Mouse (Mus musculus) heart, embryonic 16.5 days (tissue): Measurements from ENCODE around the gene Kdelr3. TPM values are rescaled to one million over a fixed set of nuclear protein-coding genes. Genes with fewer than 3 reads are reported as not detected.

ENCODE experiments used
- ATAC-seq: fragments of 200-750 bp; cut with Nextera tagmentation; replicated peaks from 2 replicates; pipeline ENCODE4 v1.8.0; 2017; ENCODE audit warnings: moderate number of reproducible peaks; ENCODE audit not compliant: insufficient read depth, low FRiP score; ENCODE audit errors: extremely low read depth
- H3K27ac ChIP-seq: fragments of 300-500 bp; sonication (generic); 2 replicates; pipeline ENCODE4 v1.5.1; 2014; ENCODE audit warnings: mild to moderate bottlenecking, low read length, control low read depth, moderate library complexity
- H3K27me3 ChIP-seq: fragments of 300-500 bp; sonication (generic); 2 replicates; pipeline ENCODE4 v1.6.1; 2014; ENCODE audit warnings: low read length, mixed read lengths; ENCODE audit not compliant: control insufficient read depth, insufficient read depth
- H3K36me3 ChIP-seq: fragments of 300-500 bp; sonication (generic); 2 replicates; pipeline ENCODE4 v1.6.1; 2014; ENCODE audit not compliant: control insufficient read depth, insufficient read depth
- H3K4me1 ChIP-seq: fragments of 300-500 bp; sonication (generic); 2 replicates; pipeline ENCODE4 v1.6.1; 2014; ENCODE audit warnings: low read length, mixed read lengths; ENCODE audit not compliant: control insufficient read depth, insufficient read depth
- H3K4me2 ChIP-seq: fragments of 300-500 bp; sonication (generic); 2 replicates; pipeline ENCODE4 v1.6.1; 2014; ENCODE audit warnings: low read depth, mild to moderate bottlenecking, control low read depth, low read length
- H3K4me3 ChIP-seq: fragments of 300-500 bp; sonication (generic); 2 replicates; pipeline ENCODE4 v1.5.1; 2014; ENCODE audit warnings: mild to moderate bottlenecking, control low read depth, low read length
- H3K9ac ChIP-seq: fragments of 300-500 bp; sonication (generic); 2 replicates; pipeline ENCODE4 v1.6.1; 2014; ENCODE audit warnings: low read length, control low read depth
- H3K9me3 ChIP-seq: fragments of 300-500 bp; sonication (generic); replicated peaks from 2 replicates; pipeline ENCODE4 v1.6.1; 2016; ENCODE audit warnings: low read length; ENCODE audit not compliant: control insufficient read depth
- WGBS: fragments of 180-500 bp; shearing (Covaris S2); extraction: QIAGEN DNeasy Blood & Tissue Kit; methylation state at CpG from one replicate; pipeline ENCODE4 v1.1.7; 2014; 5-methylcytosine and 5-hydroxymethylcytosine counted together
- polyA plus RNA-seq: library from polyadenylated mRNA; unstranded; fragments of >200 nt; fragmentation: Nextera tagmentation; extraction: Ambion mirVana; gene quantifications from 2 replicates; pipeline ENCODE4 v1.2.1, GENCODE M21; 2015

Gene Kdelr3
- polyA plus RNA-seq, result 69.2 and 69.8 TPM in 2 replicates

DNA sequence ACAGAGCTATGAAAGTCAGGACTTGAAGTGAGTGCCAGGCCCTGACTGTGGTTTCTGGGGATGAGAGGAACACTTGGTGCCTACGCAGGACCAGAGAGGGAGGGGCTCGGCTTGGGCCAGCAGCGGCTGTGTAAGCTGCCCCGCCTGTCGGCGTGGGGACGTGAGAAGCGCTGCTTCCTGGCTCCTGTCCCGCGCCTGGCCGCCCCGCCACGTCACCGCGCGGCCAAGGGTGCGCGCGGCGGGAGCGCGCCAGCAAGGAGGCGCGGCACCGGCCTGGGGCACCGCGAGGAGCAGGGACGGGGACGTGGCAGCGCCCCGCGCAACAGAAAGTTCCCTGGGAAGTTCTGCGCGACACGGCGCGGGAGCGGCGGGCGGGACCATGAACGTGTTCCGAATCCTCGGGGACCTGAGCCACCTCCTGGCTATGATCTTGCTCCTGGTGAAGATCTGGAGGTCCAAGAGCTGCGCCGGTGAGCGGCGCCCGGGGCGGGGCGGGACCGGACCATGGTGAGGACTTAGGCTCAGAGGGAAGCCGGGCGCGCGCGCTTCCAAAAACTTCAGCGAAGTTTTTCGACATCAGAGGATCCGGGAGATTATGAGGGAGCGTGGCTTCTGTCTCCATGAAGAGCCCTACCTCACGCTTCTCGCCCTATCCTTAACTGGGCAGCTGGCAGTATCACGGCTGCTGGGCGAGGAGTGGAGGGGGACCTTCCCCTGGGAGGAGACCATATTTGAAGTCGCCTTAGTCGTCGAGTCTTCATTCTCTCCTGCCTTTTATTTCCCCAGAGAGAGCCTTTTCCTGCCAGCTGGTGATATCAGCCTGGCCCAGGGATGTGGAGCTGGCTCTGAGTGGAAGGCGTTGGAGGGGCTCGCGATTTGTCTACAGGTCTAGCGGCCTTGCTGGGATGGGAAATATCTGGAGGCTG lies at the start of gene Kdelr3:
Gene Kdelr3 (plus strand): TSS at position 241 of the 926 bp plus-strand sequence.
- Histone ChIP-seq H3K4me3 (peak within 1 kb of the TSS; percentile 65), H3K4me2 (peak within 1 kb of the TSS; percentile 81), H3K27ac (peak within 1 kb of the TSS; percentile 43), H3K4me1 (peaks cover 25% of the 10 kb centered on the region), H3K36me3 (no peaks in the 10 kb centered on the region), H3K9ac (peak within 1 kb of the TSS; percentile 86), H3K27me3 (peaks cover 17% of the 10 kb centered on the region), H3K9me3 (no peaks in the 10 kb centered on the region)
- under 1% methylated on average over 71 of the region's 71 CpGs for WGBS
- peak; percentile 78 for ATAC-seq

DNA sequence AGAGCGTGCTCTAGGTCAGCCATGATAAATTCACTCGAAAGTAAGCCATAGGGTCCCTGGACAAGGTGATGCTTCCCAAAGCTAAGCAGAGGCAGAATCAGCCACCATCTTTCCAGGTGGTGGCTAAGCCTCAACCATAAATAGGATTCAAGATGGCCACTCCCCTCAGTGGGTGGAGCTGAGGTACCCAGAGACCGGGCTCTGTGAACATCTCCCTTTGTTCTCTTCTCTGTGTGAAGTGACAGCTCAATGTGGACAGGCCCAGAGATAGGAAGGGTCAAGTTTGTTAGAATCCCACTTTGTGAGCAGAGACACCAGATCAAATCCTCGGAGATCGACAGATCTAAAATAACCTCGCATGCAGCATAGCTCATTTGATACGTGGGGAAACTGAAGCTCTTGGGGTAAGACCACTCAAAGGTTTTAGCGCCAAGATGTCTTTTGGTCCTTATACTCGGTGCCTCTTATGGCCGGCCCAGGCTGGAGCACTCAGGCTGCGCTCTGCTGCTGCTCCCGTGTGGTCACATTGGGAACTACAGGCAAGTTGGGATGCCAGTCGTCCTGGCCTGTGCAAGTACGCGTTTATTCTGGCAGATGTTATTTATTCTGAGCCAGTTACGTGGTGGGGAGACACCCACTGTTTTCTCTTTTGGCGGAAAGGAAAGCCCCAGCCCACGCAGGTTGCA lies 49.5 kb upstream of the Kdelr3 start:
- H3K27ac ChIP-seq, result no peak overlapping the region
- no peak overlapping the region for H3K4me2 ChIP-seq
- H3K27me3 ChIP-seq, result 0 out of 2 replicates have a peak, but pooled peaks cover 2% of the 10 kb centered on the region
- ATAC-seq, result peak; percentile 85
- H3K4me1 ChIP-seq, result no peaks in the 10 kb centered on the region; the same call in 1 of the 2 replicates
- no peaks in the 10 kb centered on the region for H3K36me3 ChIP-seq
- 5% methylated on average over 18 of the region's 18 CpGs for WGBS
- H3K9ac ChIP-seq, result no peak overlapping the region
- no peak overlapping the region for H3K4me3 ChIP-seq
- peaks cover 3% of the 10 kb centered on the region; the same call in 1 of the 2 replicates for H3K9me3 ChIP-seq

DNA sequence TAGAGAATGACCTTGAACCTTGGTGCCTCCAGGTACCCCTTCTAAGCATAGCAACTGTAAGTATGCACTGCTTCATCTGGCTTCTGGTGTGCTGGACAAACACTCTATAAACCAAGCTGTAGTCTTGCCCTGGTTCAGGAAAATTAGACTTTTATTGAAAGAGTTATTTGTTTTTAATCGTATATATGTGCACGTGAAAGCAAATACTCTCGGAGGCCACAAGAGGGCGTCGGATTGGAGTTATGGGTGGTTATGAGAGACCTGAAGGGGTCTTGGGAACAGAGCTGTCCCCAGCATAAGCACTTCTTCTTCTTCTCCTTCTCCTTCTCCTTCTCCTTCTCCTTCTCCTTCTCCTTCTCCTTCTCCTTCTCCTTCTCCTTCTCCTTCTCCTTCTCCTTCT lies 46.6 kb upstream of the Kdelr3 start:
- Histone ChIP-seq H3K27me3 (no peaks in the 10 kb centered on the region), H3K4me2 (no peak overlapping the region), H3K4me3 (no peak overlapping the region), H3K36me3 (no peaks in the 10 kb centered on the region), H3K9ac (no peak overlapping the region), H3K9me3 (peaks cover 3% of the 10 kb centered on the region; the same call in 1 of the 2 replicates), H3K4me1 (no peaks in the 10 kb centered on the region; the same call in 1 of the 2 replicates), H3K27ac (no peak overlapping the region)
- WGBS, result 61% methylated on average over 5 of the region's 5 CpGs
- no peak for ATAC-seq

DNA sequence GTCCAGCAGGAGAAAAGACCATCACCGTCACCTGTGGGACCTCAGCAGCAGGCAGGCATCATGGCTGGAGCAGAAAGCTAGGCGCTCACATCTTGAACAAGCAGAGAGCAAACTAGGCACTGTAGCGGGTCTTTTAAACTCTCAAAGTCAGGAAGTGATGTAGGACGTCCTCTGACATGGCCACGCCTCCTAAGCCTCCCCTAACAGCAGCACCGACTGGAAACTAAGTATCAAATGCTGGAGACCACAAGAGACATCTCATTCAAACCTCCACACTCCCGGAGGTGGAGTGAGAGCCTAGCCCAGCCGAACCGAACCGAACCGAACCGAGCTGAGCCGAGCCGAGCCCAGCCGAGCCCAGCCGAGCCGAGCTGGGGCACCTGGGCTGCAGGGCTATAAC lies 45.6 kb upstream of the Kdelr3 start:
- 23% methylated on average over 17 of the region's 17 CpGs for WGBS
- 0 out of 2 replicates have a peak overlapping the region, but pooled peaks have one; percentile 30 for H3K9ac ChIP-seq
- H3K4me3 ChIP-seq, result peak overlapping the region; percentile 27
- no peak overlapping the region for H3K27ac ChIP-seq
- H3K9me3 ChIP-seq, result peaks cover 3% of the 10 kb centered on the region
- no peaks in the 10 kb centered on the region for H3K36me3 ChIP-seq
- H3K27me3 ChIP-seq, result no peaks in the 10 kb centered on the region
- H3K4me1 ChIP-seq, result no peaks in the 10 kb centered on the region; the same call in 1 of the 2 replicates
- ATAC-seq, result no peak
- peak overlapping the region; percentile 43 for H3K4me2 ChIP-seq

DNA sequence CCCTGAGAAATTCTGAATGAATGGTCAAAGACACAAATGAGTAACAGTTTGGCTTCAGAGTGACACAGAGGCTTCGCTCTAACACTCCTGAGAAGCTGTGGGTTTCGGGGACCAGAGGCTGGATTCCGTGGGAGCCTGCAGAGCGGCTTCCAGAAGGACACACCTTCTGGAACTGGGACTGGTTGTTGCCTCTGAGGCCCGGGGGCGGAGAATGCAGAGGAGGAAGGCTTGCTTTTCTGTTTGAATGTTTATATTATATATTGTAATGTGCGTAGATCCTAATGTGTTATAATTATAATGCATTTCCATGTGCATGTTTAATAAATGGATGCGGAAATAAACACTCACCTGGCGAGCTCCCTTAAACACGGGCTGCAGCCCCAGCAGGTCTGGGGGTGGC lies 45.1 kb upstream of the Kdelr3 start:
- Histone ChIP-seq H3K4me1 (no peaks in the 10 kb centered on the region; the same call in 1 of the 2 replicates), H3K9ac (no peak overlapping the region), H3K36me3 (no peaks in the 10 kb centered on the region), H3K9me3 (peaks cover 3% of the 10 kb centered on the region), H3K4me3 (no peak overlapping the region), H3K27ac (no peak overlapping the region), H3K27me3 (no peaks in the 10 kb centered on the region), H3K4me2 (peak overlapping the region; percentile 43; the same call in 1 of the 2 replicates)
- WGBS, result 48% methylated on average over 10 of the region's 10 CpGs
- ATAC-seq, result no peak

DNA sequence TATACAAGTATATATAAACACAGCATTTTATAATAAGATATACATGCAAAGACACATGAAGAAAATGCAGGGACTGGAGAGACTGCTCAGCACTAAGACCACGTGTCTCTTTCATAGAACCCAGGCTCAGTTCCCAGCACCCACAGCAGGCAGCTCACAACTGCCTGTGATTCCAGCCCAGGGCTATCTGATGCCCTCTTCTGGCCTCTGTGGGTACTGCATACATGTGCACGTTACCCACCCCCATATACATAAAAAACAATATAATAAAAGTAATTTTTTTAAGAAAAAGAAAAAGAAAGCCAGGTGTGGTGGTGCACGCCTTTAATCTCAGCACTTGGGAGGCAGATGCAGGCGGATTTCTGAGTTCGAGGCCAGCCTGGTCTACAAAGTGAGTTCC lies 43.2 kb upstream of the Kdelr3 start:
- H3K36me3 ChIP-seq, result no peaks in the 10 kb centered on the region
- H3K4me2 ChIP-seq, result no peak overlapping the region
- WGBS, result 87% methylated on average over 5 of the region's 5 CpGs
- H3K27me3 ChIP-seq, result no peaks in the 10 kb centered on the region
- H3K27ac ChIP-seq, result no peak overlapping the region
- peaks cover 3% of the 10 kb centered on the region for H3K9me3 ChIP-seq
- no peak for ATAC-seq
- H3K4me3 ChIP-seq, result no peak overlapping the region
- no peak overlapping the region for H3K9ac ChIP-seq
- H3K4me1 ChIP-seq, result peaks cover 8% of the 10 kb centered on the region

DNA sequence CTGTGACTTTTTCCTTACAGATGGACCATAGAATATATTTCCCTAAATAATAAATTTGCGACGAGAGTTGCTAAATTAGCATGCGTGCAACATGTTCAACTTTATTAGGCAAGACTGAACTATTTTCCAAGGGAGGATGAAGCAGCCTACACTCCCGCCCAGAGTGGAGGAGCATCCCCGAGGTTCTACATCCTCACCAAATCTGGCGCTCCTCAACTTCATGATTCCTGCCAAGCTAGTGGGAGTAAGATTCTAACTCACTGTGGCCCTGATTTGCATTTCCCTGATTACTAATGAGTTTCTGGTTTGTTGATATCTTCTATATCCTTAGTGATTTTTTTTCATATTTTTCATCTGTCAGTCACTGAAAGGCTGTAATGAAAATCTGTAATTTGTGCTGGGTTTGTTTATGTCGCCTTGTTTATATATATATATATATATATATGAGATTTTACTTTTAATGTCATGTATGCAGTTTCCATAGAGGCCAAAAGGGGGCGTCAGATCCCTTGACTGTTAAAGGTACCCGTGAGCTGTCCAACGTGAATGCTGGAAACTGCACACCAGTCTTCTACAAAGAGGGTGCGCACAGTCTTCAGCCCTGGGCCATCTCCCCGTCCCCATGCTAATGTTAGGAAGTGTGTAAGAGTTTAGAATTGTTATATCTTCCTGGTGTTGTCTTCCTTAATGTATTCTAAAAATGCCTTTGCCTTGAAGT lies 42.4 kb upstream of the Kdelr3 start:
- no peaks in the 10 kb centered on the region; the same call in 1 of the 2 replicates for H3K27me3 ChIP-seq
- no peak overlapping the region for H3K27ac ChIP-seq
- ATAC-seq, result no peak
- peaks cover 3% of the 10 kb centered on the region for H3K9me3 ChIP-seq
- no peak overlapping the region for H3K4me3 ChIP-seq
- no peak overlapping the region for H3K4me2 ChIP-seq
- H3K4me1 ChIP-seq, result peaks cover 10% of the 10 kb centered on the region
- no peak overlapping the region for H3K9ac ChIP-seq
- no peaks in the 10 kb centered on the region for H3K36me3 ChIP-seq
- 54% methylated on average over 12 of the region's 12 CpGs for WGBS

DNA sequence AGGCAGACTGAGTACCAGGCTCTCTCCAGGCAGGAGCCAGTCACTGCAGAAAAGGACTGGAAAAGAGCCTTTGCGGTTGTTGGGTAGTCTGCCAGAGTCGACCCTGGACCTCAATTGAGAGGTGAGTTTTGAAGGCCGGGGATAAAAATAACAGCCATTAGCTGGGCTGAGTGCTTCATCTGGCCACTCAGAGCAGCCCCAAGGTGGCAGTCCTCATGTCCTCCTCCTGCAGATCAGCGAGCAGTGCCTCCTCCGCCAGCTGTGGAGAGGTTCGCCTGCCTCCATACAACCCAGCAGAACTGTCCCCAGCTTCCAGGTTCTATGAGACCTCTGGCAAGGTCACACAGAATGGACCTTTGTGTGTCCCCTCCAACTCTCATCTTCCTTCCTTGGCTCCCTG lies 39.0 kb upstream of the Kdelr3 start:
- Histone ChIP-seq H3K4me2 (peak overlapping the region; percentile 23; the same call in 1 of the 2 replicates), H3K4me1 (peaks cover 10% of the 10 kb centered on the region), H3K9me3 (no peaks in the 10 kb centered on the region; the same call in none of the 2 replicates), H3K9ac (peak overlapping the region; percentile 25), H3K27me3 (peaks cover 13% of the 10 kb centered on the region), H3K27ac (peak overlapping the region; percentile 56), H3K36me3 (no peaks in the 10 kb centered on the region), H3K4me3 (no peak overlapping the region)
- 19% methylated on average over 6 of the region's 6 CpGs for WGBS
- peak; percentile 50 for ATAC-seq
